Mouse (Mus musculus) C2C12 (cell line): Measurements from ENCODE around the gene Lca5l. TPM values are rescaled to one million over a fixed set of nuclear protein-coding genes. Genes with fewer than 3 reads are reported as not detected.

ENCODE experiments used
- H3K27me3 ChIP-seq: one replicate; pipeline ENCODE4 v1.6.1; 2011; ENCODE audit not compliant: control insufficient read depth, insufficient read depth, insufficient read length
- H3K36me3 ChIP-seq: one replicate; pipeline ENCODE4 v1.6.1; 2011; ENCODE audit not compliant: control insufficient read depth, insufficient read depth
- H3K4me3 ChIP-seq: one replicate; pipeline ENCODE4 v1.5.1; 2011; ENCODE audit warnings: mild to moderate bottlenecking, control low read depth; ENCODE audit not compliant: poor library complexity, insufficient read depth, severe bottlenecking
- H3K79me2 ChIP-seq: one replicate; pipeline ENCODE4 v1.6.1; 2011; ENCODE audit not compliant: control insufficient read depth, insufficient read depth
- H3K79me3 ChIP-seq: one replicate; pipeline ENCODE4 v1.6.1; 2011; ENCODE audit warnings: low read depth, control low read depth
- H3ac ChIP-seq: one replicate; pipeline ENCODE3; 2011; ENCODE audit warnings: low read depth; ENCODE audit not compliant: control insufficient read depth, insufficient read length
- CEBPB ChIP-seq: IDR thresholded peaks from one replicate; pipeline ENCODE4 v1.6.1; 2011; ENCODE audit warnings: low read depth, mild to moderate bottlenecking, control low read depth, moderate library complexity
- CTCF ChIP-seq: IDR thresholded peaks from one replicate; pipeline ENCODE4 v1.5.1; 2011; ENCODE audit not compliant: control insufficient read depth, insufficient read depth, insufficient read length
- FOSL1 ChIP-seq: IDR thresholded peaks from one replicate; pipeline ENCODE4 v1.8.0; 2011; ENCODE audit warnings: mild to moderate bottlenecking, low read length; ENCODE audit not compliant: poor library complexity, insufficient read depth, severe bottlenecking
- MAX ChIP-seq: IDR thresholded peaks from one replicate; pipeline ENCODE4 v1.6.1; 2011; ENCODE audit warnings: mild to moderate bottlenecking, control low read depth
- MYOD1 ChIP-seq: IDR thresholded peaks from one replicate; pipeline ENCODE4 v1.6.1; 2011; ENCODE audit warnings: low read depth; ENCODE audit not compliant: control insufficient read depth, insufficient read length
- MYOG ChIP-seq: IDR thresholded peaks from one replicate; pipeline ENCODE4 v1.6.1; 2011; ENCODE audit not compliant: control insufficient read depth, insufficient read length; ENCODE audit errors: extremely low read depth
- USF1 ChIP-seq: IDR thresholded peaks from one replicate; pipeline ENCODE4 v1.6.1; 2011; ENCODE audit warnings: low read depth, mild to moderate bottlenecking, control low read depth, moderate library complexity
- polyA plus RNA-seq: library from polyadenylated mRNA; unstranded; fragments of >200 nt; fragmentation: generic; extraction: Trizol; gene quantifications from one replicate; pipeline ENCODE4 v1.2.1, GENCODE M21; 2012; ENCODE audit warnings: missing spikeins

The Lca5l gene
- polyA plus RNA-seq, 1 experiment: 0.25 TPM

DNA sequence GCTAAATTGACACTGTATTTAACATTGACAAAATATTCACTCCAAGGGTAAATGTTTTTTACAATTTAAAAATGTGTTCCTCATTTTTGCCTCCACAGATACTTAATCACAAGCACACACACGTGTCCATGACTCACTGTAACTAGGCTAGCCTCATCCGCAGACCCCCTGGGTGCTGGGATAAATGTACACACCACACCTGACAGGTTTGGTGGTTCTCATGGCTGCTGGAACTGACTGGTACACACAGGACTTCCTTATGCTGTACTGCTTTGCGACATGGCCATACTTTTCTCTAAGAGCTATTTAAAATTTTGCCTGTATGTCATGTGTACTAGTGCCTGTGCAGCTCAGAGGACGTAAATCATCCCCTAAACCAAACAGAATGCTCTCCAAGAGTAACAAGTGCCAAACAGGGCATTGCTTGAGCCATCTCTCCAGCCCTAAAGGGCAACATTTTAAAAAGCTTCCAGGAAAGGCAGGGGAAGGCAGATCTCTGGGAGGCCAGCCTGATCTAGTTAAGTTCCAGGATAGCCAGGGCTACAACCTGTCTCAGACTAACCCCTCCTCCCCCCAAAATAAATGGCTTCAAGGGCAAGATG is 71.9 kb downstream of the Lca5l start:
- Histone ChIP-seq H3K79me2 (peaks cover 26% of the 10 kb centered on the region), H3ac (no peak overlapping the region), H3K4me3 (no peak overlapping the region), H3K27me3 (no peaks in the 10 kb centered on the region), H3K36me3 (peaks cover 42% of the 10 kb centered on the region), H3K79me3 (peaks cover 22% of the 10 kb centered on the region)
- TF ChIP-seq MYOD1: no peak
- no peak for TF ChIP-seq CTCF
- TF ChIP-seq MYOG: no peak
- no peak for TF ChIP-seq USF1
- TF ChIP-seq CEBPB: no peak
- TF ChIP-seq FOSL1: no peak
- TF ChIP-seq MAX: no peak

DNA sequence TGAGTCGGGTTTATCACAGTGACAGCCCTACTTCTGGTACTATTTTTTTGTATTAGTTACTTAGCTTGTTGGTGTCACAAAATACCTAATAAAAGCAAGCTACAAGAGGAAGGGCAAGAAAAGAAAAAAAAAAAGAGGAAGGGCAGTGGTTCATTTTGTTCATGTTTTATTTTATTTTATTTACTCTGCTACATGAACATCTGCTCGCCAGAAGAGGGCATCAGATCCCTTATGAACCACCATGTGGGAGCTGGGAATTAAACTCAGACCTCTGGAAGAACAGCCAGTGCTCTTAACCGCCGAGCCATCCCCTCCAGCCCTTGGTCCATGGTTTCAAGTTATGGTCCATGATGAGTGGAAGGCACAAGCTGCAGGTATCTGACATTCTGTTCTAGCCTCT is 77.3 kb downstream of the Lca5l start:
- H3K4me3 ChIP-seq: no peak overlapping the region
- no peaks in the 10 kb centered on the region for H3K36me3 ChIP-seq
- no peaks in the 10 kb centered on the region for H3K79me2 ChIP-seq
- no peak for TF ChIP-seq CTCF
- no peak for TF ChIP-seq CEBPB
- no peak for TF ChIP-seq MAX
- no peak for TF ChIP-seq MYOD1
- TF ChIP-seq MYOG: no peak
- no peak for TF ChIP-seq USF1
- H3K27me3 ChIP-seq: no peaks in the 10 kb centered on the region
- no peak overlapping the region for H3ac ChIP-seq
- H3K79me3 ChIP-seq: no peaks in the 10 kb centered on the region

DNA sequence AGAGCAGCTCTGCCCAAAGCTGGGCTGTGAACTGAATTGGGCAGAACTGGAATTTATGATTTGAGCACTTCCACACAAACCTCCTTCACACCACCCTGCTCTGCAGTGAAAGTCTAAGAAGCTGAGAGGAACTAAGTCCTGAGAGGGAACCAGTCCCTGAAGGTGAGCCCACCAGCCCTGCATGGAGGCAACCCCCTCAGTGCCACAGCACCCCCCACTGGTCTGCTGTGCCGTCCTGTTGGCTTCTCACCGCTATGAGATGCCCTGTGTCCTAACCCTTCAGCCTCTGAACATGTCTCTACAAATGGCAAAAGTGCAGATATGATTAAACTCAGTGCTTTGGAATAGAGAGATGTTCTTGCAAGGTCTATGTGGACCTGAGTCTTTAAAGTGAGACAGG is 79.3 kb downstream of the Lca5l start:
- Histone ChIP-seq H3ac (no peak overlapping the region), H3K4me3 (no peak overlapping the region), H3K36me3 (no peaks in the 10 kb centered on the region), H3K79me3 (no peaks in the 10 kb centered on the region), H3K27me3 (no peaks in the 10 kb centered on the region), H3K79me2 (no peaks in the 10 kb centered on the region)
- TF ChIP-seq CTCF (peak; percentile 9), MYOD1 (no peak)

DNA sequence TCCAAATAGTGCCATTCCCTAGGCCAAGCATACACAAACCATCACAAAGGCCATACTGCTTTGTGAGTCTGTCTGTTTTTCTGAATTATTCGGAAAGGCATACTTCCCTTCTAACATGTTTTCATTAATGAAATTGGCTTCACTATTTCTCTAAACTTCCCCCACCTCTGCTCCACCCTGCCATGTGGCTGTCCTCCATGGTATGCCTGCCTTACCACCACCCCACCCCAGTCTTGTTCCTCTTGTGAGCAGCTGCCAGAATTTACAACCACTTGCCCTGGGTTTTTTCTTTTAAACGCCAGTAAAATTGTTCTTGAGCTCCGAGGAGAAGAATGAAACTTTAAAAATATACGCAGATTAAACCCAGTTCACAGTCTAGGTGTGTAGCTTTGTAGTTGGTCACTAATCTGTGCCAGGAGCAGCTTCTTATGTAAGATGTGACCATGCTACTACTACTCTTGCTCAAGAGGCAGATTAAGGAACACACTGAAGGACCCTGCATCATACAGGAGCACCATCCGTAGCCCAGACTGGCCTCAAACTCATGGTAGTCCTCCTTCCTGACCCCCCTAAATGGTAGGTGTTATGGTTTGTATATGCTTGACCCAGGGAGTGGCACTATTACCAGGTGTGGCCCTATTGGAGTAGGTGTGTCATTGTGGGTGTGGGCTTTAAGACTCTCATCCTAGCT is 81.3 kb downstream of the Lca5l start:
- H3K79me2 ChIP-seq: no peaks in the 10 kb centered on the region
- no peak overlapping the region for H3ac ChIP-seq
- no peak for TF ChIP-seq FOSL1
- no peaks in the 10 kb centered on the region for H3K27me3 ChIP-seq
- H3K79me3 ChIP-seq: no peaks in the 10 kb centered on the region
- no peaks in the 10 kb centered on the region for H3K36me3 ChIP-seq
- H3K4me3 ChIP-seq: no peak overlapping the region

DNA sequence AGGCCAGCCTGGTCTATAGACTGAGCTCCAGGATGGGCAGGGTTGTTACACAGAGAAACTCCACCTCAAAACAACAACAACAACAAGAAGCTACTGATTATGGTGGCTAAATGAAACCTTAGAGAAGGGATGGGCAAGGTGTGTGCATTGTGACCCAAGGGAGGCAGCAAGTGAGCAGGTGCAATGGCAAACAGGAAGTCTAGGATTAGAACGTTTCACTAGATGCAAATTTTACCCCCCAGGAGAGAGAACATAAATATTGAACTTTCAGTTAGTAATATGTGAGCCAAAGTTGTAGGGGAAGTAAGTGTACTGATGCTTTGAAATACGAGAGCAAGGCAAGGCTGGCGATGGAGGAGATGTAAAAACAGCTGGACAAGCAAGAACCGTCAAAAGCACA is 82.4 kb downstream of the Lca5l start:
- H3K36me3 ChIP-seq: no peaks in the 10 kb centered on the region
- H3K79me2 ChIP-seq: no peaks in the 10 kb centered on the region
- no peak overlapping the region for H3ac ChIP-seq
- no peak for TF ChIP-seq FOSL1
- no peaks in the 10 kb centered on the region for H3K27me3 ChIP-seq
- H3K4me3 ChIP-seq: no peak overlapping the region
- H3K79me3 ChIP-seq: no peaks in the 10 kb centered on the region

Other genes starting within 250 kb of the Lca5l start
- 61.0 TPM for gene Psmg1, start 201.3 kb downstream of the Lca5l start, polyA plus RNA-seq
- gene Brwd1, start 109.7 kb downstream of the Lca5l start, polyA plus RNA-seq: 11.1 TPM
- gene Hmgn1, start 64.5 kb downstream of the Lca5l start, polyA plus RNA-seq: 325 TPM
- 58.0 TPM for gene Wrb, start 46.9 kb downstream of the Lca5l start, polyA plus RNA-seq
- 10.3 TPM for gene Sh3bgr, start 8.2 kb upstream of the Lca5l start, polyA plus RNA-seq
- gene B3galt5, start 43.5 kb upstream of the Lca5l start, polyA plus RNA-seq: 0.01 TPM